Mouse (Mus musculus): Measurements from ENCODE around the gene Spg7. TPM values are rescaled to one million over a fixed set of nuclear protein-coding genes. Genes with fewer than 3 reads are reported as not detected.
A peak's percentile ranks its signal among the peaks of the same experiment; 100 is the strongest.
"Not testable (repeated sequence)": the region's sequence is repeated elsewhere in the genome, so short reads cannot be mapped to it uniquely, and the experiment has no call there.

Spg7 gene
- polyA plus RNA-seq, 1 experiment from 2014 or later = 55.5 TPM

GRCm38 (mm10) chr8:123041774-123042105, 21.0 kb upstream of the Spg7 start:
- under 1% methylated on average over 37 of the region's 60 CpGs for WGBS
- Histone ChIP-seq H3K27ac (peak overlapping the region; percentile 98), H3K9me3 (no peaks in the 10 kb centered on the region), H3K9ac (peak overlapping the region; percentile 100), H3K4me2 (replicated peaks) (peak overlapping the region; percentile 84), H3K36me3 (no peaks in the 10 kb centered on the region), H3K27me3 (no peaks in the 10 kb centered on the region), H3K4me1 (peaks cover 30% of the 10 kb centered on the region), H3K4me3 (peak overlapping the region; percentile 99)
- no peak; the same call in 1 of the 2 replicates for ATAC-seq (ENCODE audit: insufficient number of reproducible peaks, insufficient read depth, low FRiP score, low TSS enrichment)

GRCm38 (mm10) chr8:123042158-123042973, 20.4 kb upstream of the Spg7 start, which contains the start of gene Ankrd11:
Ankrd11 (minus strand) TSS chr8:123042277.
- H3K36me3 ChIP-seq = no peaks in the 10 kb centered on the region
- no peaks in the 10 kb centered on the region for H3K9me3 ChIP-seq
- no peaks in the 10 kb centered on the region for H3K27me3 ChIP-seq
- ATAC-seq (ENCODE audit: insufficient number of reproducible peaks, insufficient read depth, low FRiP score, low TSS enrichment) = peak; percentile 97
- H3K4me1 ChIP-seq = peaks cover 30% of the 10 kb centered on the region
- peak within 1 kb of the TSS; percentile 98 for H3K27ac ChIP-seq
- H3K4me3 ChIP-seq = peak within 1 kb of the TSS; percentile 99
- H3K9ac ChIP-seq = peak within 1 kb of the TSS; percentile 100
- WGBS = under 1% methylated on average over 90 of the region's 91 CpGs
- peak within 1 kb of the TSS; percentile 84 for H3K4me2 ChIP-seq (replicated peaks)

DNA sequence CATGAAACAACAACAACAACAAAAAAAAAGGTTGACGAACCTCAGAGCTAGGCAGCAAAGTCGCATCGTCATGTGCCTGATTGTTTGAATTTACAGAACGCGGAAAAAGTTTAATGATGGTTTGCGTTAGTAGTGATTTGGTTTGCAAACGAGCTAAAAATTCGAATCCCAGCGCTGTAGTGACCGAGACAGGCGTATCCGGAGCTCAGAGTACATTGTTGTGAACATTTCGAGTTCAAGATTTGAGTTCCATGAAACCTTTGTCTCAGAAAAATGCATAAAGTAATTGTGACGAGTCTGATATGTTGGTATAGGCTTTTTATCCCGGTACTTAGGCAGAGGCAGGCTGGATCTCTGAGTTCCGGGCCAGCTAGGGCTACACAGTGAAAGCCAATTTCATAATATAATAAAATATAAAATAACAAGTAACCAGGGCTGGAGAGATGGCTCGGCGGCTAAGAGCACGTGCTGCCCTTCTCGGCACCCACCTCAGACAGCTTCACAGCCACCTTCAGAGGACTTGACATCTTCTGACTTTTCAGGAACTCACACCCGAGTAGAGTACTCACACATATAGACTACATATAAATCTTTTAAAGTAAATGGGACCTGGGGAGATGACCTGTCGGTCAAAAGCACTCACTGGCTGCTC, 19.6 kb upstream of the Spg7 start:
- no peaks in the 10 kb centered on the region for H3K36me3 ChIP-seq
- peak overlapping the region; percentile 84 for H3K4me2 ChIP-seq (replicated peaks)
- ATAC-seq (ENCODE audit: insufficient number of reproducible peaks, insufficient read depth, low FRiP score, low TSS enrichment) = no peak
- H3K4me3 ChIP-seq = peak overlapping the region; percentile 99
- peaks cover 30% of the 10 kb centered on the region for H3K4me1 ChIP-seq
- H3K27ac ChIP-seq = peak overlapping the region; percentile 94
- H3K27me3 ChIP-seq = no peaks in the 10 kb centered on the region
- H3K9ac ChIP-seq = peak overlapping the region; percentile 80
- 22% methylated on average over 22 of the region's 22 CpGs for WGBS
- no peaks in the 10 kb centered on the region for H3K9me3 ChIP-seq

DNA sequence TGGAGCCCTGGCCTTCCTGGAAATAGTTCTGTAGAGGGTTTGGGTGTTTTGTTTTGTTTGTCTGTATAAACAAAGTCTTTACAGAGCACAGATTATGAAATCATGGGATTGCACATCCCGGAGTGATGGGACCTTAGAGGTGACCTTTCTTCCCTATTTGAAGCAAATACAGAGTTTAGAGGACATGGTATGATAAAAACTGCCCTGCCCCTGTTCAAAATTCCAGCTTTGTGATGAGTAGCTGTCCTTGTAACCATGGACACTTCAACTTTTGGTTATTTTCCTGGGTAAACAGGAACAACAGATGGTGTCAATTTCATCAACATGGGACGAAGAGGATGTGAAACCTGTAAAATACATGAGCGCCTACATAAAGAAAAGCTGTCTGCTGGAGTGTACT, 18.8 kb upstream of the Spg7 start:
- Histone ChIP-seq H3K9ac (peak overlapping the region; percentile 80; the same call in 1 of the 2 replicates), H3K36me3 (no peaks in the 10 kb centered on the region), H3K4me1 (peaks cover 30% of the 10 kb centered on the region), H3K27me3 (no peaks in the 10 kb centered on the region), H3K4me3 (no peak overlapping the region), H3K4me2 (replicated peaks) (no peak overlapping the region), H3K27ac (no peak overlapping the region), H3K9me3 (no peaks in the 10 kb centered on the region)
- WGBS = 87% methylated on average over 3 of the region's 3 CpGs
- ATAC-seq (ENCODE audit: insufficient number of reproducible peaks, insufficient read depth, low FRiP score, low TSS enrichment) = no peak

GRCm38 (mm10) chr8:123044743-123045425, 17.9 kb upstream of the Spg7 start:
- not testable (repeated sequence) for H3K4me3 ChIP-seq; ATAC-seq (ENCODE audit: insufficient number of reproducible peaks, insufficient read depth, low FRiP score, low TSS enrichment); H3K27ac ChIP-seq; H3K4me2 ChIP-seq (replicated peaks); H3K27me3 ChIP-seq; H3K9me3 ChIP-seq; H3K36me3 ChIP-seq; H3K9ac ChIP-seq
- WGBS = 93% methylated on average over 23 of the region's 23 CpGs
- H3K4me1 ChIP-seq = peaks cover 22% of the 10 kb centered on the region

DNA sequence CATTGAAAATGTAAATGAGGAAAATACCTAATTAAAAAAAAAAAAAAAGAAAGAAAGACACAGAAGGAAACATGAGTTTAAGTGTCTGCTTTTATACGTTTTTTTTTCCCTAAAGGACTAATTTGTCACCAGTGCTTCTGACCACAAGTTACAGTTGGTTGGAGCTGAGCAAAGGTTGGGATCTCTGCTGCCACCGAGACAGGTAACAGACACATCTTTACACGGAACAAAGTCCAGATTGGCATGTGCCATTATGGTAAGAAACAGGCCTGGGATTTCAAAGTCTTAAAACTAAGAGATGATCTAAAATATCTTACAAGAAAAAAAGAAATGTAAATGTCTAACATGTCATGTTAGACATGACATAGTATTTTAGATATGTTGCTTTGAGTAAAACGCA, 16.0 kb upstream of the Spg7 start:
- no peak for ATAC-seq (ENCODE audit: insufficient number of reproducible peaks, insufficient read depth, low FRiP score, low TSS enrichment)
- WGBS = 74% methylated on average over 4 of the region's 4 CpGs

DNA sequence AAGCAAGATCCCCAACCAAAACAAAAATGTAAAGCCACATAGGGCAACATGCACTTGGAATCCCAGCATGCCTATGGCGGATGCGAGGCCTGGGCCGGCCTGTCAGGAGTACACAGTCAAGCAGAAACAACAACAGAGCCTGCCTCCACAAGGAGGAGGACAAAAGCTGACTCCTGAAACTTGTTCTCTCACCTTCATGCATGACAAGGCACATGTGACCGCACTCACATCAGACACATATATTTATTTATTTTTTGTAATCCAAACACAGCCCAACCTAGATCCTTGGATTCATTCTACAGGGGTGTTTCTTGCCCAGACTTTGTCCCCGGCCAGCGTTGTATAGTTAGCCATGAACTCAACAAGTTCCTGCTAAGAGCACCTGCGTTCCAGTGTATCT, 14.9 kb upstream of the Spg7 start:
- no peaks in the 10 kb centered on the region for H3K9me3 ChIP-seq
- no peak overlapping the region for H3K27ac ChIP-seq
- H3K4me2 ChIP-seq (replicated peaks) = no peak overlapping the region
- no peak for ATAC-seq (ENCODE audit: insufficient number of reproducible peaks, insufficient read depth, low FRiP score, low TSS enrichment)
- no peaks in the 10 kb centered on the region for H3K27me3 ChIP-seq
- no peak overlapping the region for H3K4me3 ChIP-seq
- 86% methylated on average over 7 of the region's 7 CpGs for WGBS
- no peaks in the 10 kb centered on the region for H3K36me3 ChIP-seq
- no peak overlapping the region for H3K9ac ChIP-seq
- peaks cover 13% of the 10 kb centered on the region; the same call in 1 of the 2 replicates for H3K4me1 ChIP-seq

More for the DNA sequence above, 16.0 kb upstream of the Spg7 start:
- Histone ChIP-seq H3K4me3 (no peak overlapping the region), H3K27ac (no peak overlapping the region), H3K36me3 (no peaks in the 10 kb centered on the region), H3K27me3 (no peaks in the 10 kb centered on the region), H3K9me3 (no peaks in the 10 kb centered on the region), H3K9ac (no peak overlapping the region), H3K4me1 (peaks cover 13% of the 10 kb centered on the region; the same call in 1 of the 2 replicates), H3K4me2 (replicated peaks) (no peak overlapping the region)

GRCm38 (mm10) chr8:123048402-123048801, 14.3 kb upstream of the Spg7 start:
- no peak overlapping the region for H3K9ac ChIP-seq
- no peaks in the 10 kb centered on the region for H3K9me3 ChIP-seq
- peaks cover 10% of the 10 kb centered on the region; the same call in 1 of the 2 replicates for H3K4me1 ChIP-seq
- ATAC-seq (ENCODE audit: insufficient number of reproducible peaks, insufficient read depth, low FRiP score, low TSS enrichment) = no peak
- H3K27me3 ChIP-seq = no peaks in the 10 kb centered on the region
- no peak overlapping the region for H3K27ac ChIP-seq
- WGBS = 87% methylated on average over 7 of the region's 7 CpGs
- no peak overlapping the region for H3K4me3 ChIP-seq
- H3K4me2 ChIP-seq (replicated peaks) = no peak overlapping the region
- H3K36me3 ChIP-seq = no peaks in the 10 kb centered on the region

DNA sequence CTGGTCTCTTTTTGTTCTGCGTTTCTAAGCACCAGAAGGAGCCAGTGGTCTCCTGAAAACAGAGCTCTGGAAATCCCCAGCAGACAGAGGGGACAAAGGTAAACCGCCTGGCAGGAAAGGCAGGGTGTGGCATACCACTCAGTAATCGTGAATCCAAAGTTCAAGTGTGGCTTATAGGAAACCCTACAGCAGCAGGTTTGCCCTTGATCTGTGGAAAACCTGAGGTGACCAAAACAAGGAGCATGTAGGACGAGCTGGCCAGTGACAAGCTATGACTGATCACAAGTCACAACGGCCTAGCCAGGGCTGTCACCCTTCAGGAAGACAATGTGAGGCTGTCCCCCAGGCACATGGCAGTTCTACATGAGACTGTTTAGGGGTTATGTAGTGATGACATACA, 11.3 kb upstream of the Spg7 start:
- Histone ChIP-seq H3K36me3 (no peaks in the 10 kb centered on the region), H3K4me3 (no peak overlapping the region), H3K9ac (no peak overlapping the region), H3K27ac (no peak overlapping the region), H3K4me2 (replicated peaks) (no peak overlapping the region), H3K9me3 (no peaks in the 10 kb centered on the region), H3K4me1 (no peaks in the 10 kb centered on the region), H3K27me3 (no peaks in the 10 kb centered on the region)
- 63% methylated on average over 5 of the region's 5 CpGs for WGBS
- ATAC-seq (ENCODE audit: insufficient number of reproducible peaks, insufficient read depth, low FRiP score, low TSS enrichment) = no peak

GRCm38 (mm10) chr8:123064072-123064471, 1.3 kb downstream of the Spg7 start:
- peak overlapping the region; percentile 92 for H3K4me3 ChIP-seq
- H3K4me2 ChIP-seq (replicated peaks) = peak overlapping the region; percentile 87

GRCm38 (mm10) chr8:123064809-123065213, 2.1 kb downstream of the Spg7 start:
- H3K36me3 ChIP-seq = peaks cover 19% of the 10 kb centered on the region
- no peaks in the 10 kb centered on the region for H3K27me3 ChIP-seq
- peak overlapping the region; percentile 87 for H3K4me2 ChIP-seq (replicated peaks)
- peak overlapping the region; percentile 95 for H3K9ac ChIP-seq
- WGBS = 2% methylated on average over 14 of the region's 14 CpGs
- no peaks in the 10 kb centered on the region for H3K9me3 ChIP-seq
- ATAC-seq (ENCODE audit: insufficient number of reproducible peaks, insufficient read depth, low FRiP score, low TSS enrichment) = peak; percentile 1; the same call in 1 of the 2 replicates
- H3K4me3 ChIP-seq = peak overlapping the region; percentile 92
- peaks cover 22% of the 10 kb centered on the region for H3K4me1 ChIP-seq
- H3K27ac ChIP-seq = peak overlapping the region; percentile 92

More at GRCm38 (mm10) chr8:123064072-123064471, 1.3 kb downstream of the Spg7 start:
- Histone ChIP-seq H3K27me3 (no peaks in the 10 kb centered on the region), H3K36me3 (peaks cover 19% of the 10 kb centered on the region), H3K9me3 (no peaks in the 10 kb centered on the region), H3K4me1 (peaks cover 22% of the 10 kb centered on the region), H3K9ac (peak overlapping the region; percentile 95; the same call in 1 of the 2 replicates), H3K27ac (no peak overlapping the region)
- ATAC-seq (ENCODE audit: insufficient number of reproducible peaks, insufficient read depth, low FRiP score, low TSS enrichment) = no peak
- 79% methylated on average over 4 of the region's 4 CpGs for WGBS

Measured in embryonic facial prominence, embryonic 12.5 days (tissue).